Mouse (Mus musculus) heart, embryonic 13.5 days (tissue): ENCODE measurements around the gene Serpinb9f. TPM values are rescaled to one million over a fixed set of nuclear protein-coding genes. Genes with fewer than 3 reads are reported as not detected.
"Not testable (repeated sequence)": the region's sequence is repeated elsewhere in the genome, so short reads cannot be mapped to it uniquely, and the experiment has no call there.

Experiments used
- ATAC-seq: fragments of 200-750 bp; cut with Nextera tagmentation; 2 replicates; pipeline ENCODE4 v1.8.0; 2017; ENCODE audit warnings: moderate TSS enrichment; ENCODE audit not compliant: insufficient number of reproducible peaks, low FRiP score, low TSS enrichment; ENCODE audit errors: extremely low read depth
- H3K27ac ChIP-seq: fragments of 300-500 bp; sonication (generic); replicated peaks from 2 replicates; pipeline ENCODE4 v1.5.1; 2015; ENCODE audit warnings: moderate library complexity, mild to moderate bottlenecking, inconsistent platforms
- H3K27me3 ChIP-seq: fragments of 300-500 bp; sonication (generic); replicated peaks from 2 replicates; pipeline ENCODE4 v1.6.1; 2015; ENCODE audit warnings: mild to moderate bottlenecking, inconsistent platforms
- H3K36me3 ChIP-seq: fragments of 300-500 bp; sonication (generic); 2 replicates; pipeline ENCODE4 v1.6.1; 2015; ENCODE audit warnings: mild to moderate bottlenecking, inconsistent platforms
- H3K4me1 ChIP-seq: fragments of 300-500 bp; sonication (generic); 2 replicates; pipeline ENCODE4 v1.6.1; 2015; ENCODE audit warnings: inconsistent platforms
- H3K4me2 ChIP-seq: fragments of 300-500 bp; sonication (generic); 2 replicates; pipeline ENCODE4 v1.6.1; 2015; ENCODE audit warnings: inconsistent platforms, mild to moderate bottlenecking, moderate library complexity
- H3K4me3 ChIP-seq: fragments of 300-500 bp; sonication (generic); 2 replicates; pipeline ENCODE4 v1.5.1; 2015; ENCODE audit warnings: moderate library complexity, mild to moderate bottlenecking, inconsistent platforms
- H3K9ac ChIP-seq: fragments of 300-500 bp; sonication (generic); 2 replicates; pipeline ENCODE4 v1.6.1; 2015; ENCODE audit warnings: inconsistent platforms, mild to moderate bottlenecking, moderate library complexity
- H3K9me3 ChIP-seq: fragments of 300-500 bp; sonication (generic); 2 replicates; pipeline ENCODE4 v1.6.1; 2016; ENCODE audit warnings: inconsistent platforms
- WGBS: fragments of 180-500 bp; shearing (Covaris S2); methylation state at CpG from one replicate; pipeline ENCODE4 v1.1.7; 2015; ENCODE audit warnings: mixed read lengths; 5-methylcytosine and 5-hydroxymethylcytosine counted together
- polyA plus RNA-seq: library from polyadenylated mRNA; unstranded; fragments of >200 nt; fragmentation: Nextera tagmentation; extraction: Ambion mirVana; gene quantifications from 2 replicates; pipeline ENCODE4 v1.2.1, GENCODE M21; 2015

Gene Serpinb9f
- not detected in 2 replicates for polyA plus RNA-seq

DNA sequence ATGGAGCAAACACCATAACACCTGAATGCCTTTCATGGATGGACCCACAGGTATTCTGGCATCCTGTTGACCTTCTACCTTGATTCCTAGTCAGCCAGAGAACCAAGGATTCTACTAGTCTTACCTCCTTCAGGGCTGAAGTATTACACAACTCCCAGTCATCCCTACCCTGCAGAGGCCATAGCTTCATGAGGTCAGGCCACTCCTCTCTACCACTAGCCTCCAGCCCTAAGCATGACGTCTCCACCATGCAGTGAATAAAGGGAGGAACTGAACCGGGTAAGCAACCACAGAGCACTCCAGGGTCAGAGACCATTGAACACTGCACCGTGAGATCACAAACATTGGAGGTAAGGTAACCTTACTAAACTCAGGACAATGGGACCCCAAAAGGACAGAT lies at the start of gene Serpinb9f:
Gene Serpinb9f, plus strand, starts transcription at position 301 of the 400 bp plus-strand sequence.
- H3K27ac ChIP-seq, H3K4me1 ChIP-seq, H3K9me3 ChIP-seq, H3K4me2 ChIP-seq, H3K4me3 ChIP-seq, H3K27me3 ChIP-seq, H3K36me3 ChIP-seq, ATAC-seq, H3K9ac ChIP-seq: not testable (repeated sequence)
- 68% methylated on average over 3 of the region's 3 CpGs for WGBS

DNA sequence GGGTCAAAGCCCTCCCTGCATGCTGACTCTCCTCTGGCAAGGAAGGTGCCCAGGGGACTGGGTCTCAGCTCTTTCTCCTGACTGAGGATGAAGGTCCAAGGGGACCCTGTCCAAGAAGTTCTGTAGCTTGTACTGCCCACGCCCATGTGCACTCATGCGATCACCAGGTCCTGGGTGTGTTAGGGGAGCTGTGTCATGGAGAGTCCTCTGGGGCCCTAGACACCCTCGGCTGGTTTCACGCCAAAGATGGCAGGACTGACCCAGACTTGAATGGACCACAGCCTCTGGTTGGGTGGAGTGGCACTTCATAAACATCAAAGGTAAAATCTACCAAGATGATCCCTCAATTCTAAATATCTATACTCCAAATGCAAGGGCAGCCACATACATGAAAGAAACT lies 15.2 kb upstream of the Serpinb9f start:
- not testable (repeated sequence) for H3K9me3 ChIP-seq, H3K36me3 ChIP-seq, H3K9ac ChIP-seq, H3K4me2 ChIP-seq, H3K4me1 ChIP-seq, H3K27me3 ChIP-seq, ATAC-seq, H3K4me3 ChIP-seq, H3K27ac ChIP-seq
- 69% methylated on average over 4 of the region's 4 CpGs for WGBS

DNA sequence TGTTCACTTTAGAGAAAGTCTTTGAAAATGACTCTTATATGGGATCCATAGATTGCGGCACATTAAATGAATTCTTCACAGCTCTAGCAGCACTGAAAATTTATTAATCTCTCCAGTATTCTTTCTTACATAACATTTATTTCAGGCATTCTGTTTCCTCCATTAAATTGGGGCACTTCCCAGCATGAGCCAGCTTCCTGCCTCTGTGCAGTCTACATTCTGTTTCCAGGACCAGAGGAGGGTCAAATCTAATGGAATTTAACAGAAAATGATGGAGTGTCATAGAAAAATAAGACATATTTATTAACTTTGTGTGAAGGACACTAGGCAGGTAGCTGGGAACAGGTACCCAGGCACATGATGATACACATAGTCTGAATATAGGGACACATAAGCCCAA lies 32.8 kb downstream of the Serpinb9f start:
- not testable (repeated sequence) for H3K4me2 ChIP-seq, H3K9me3 ChIP-seq
- WGBS = 92% methylated on average over 1 of the region's 1 CpGs

More for the DNA sequence above, 32.8 kb downstream of the Serpinb9f start:
- not testable (repeated sequence) for H3K9ac ChIP-seq, H3K36me3 ChIP-seq, H3K4me3 ChIP-seq, ATAC-seq, H3K27me3 ChIP-seq, H3K27ac ChIP-seq, H3K4me1 ChIP-seq

Other genes with a start within 250 kb of the Serpinb9f start
- not detected in 2 replicates for gene Serpinb1b, start 245.5 kb upstream of the Serpinb9f start, polyA plus RNA-seq
- not detected in 2 replicates for gene Serpinb9c, start 164.3 kb upstream of the Serpinb9f start, polyA plus RNA-seq
- gene Serpinb9d, start 131.1 kb upstream of the Serpinb9f start, polyA plus RNA-seq = not detected in 2 replicates
- gene Serpinb9e, start 74.5 kb upstream of the Serpinb9f start, polyA plus RNA-seq = not detected in 2 replicates
- not detected in 2 replicates for gene Gm11397, start 71.7 kb downstream of the Serpinb9f start, polyA plus RNA-seq
- gene Serpinb9g, start 160.7 kb downstream of the Serpinb9f start, polyA plus RNA-seq = not detected in 2 replicates